Mouse (Mus musculus): Measurements from ENCODE around the gene Mad1l1. TPM values are rescaled to one million over a fixed set of nuclear protein-coding genes. Genes with fewer than 3 reads are reported as not detected.

Mad1l1 gene
- polyA plus RNA-seq, 2 experiments from 2014 or later = 28.2 to 40.3 TPM

DNA sequence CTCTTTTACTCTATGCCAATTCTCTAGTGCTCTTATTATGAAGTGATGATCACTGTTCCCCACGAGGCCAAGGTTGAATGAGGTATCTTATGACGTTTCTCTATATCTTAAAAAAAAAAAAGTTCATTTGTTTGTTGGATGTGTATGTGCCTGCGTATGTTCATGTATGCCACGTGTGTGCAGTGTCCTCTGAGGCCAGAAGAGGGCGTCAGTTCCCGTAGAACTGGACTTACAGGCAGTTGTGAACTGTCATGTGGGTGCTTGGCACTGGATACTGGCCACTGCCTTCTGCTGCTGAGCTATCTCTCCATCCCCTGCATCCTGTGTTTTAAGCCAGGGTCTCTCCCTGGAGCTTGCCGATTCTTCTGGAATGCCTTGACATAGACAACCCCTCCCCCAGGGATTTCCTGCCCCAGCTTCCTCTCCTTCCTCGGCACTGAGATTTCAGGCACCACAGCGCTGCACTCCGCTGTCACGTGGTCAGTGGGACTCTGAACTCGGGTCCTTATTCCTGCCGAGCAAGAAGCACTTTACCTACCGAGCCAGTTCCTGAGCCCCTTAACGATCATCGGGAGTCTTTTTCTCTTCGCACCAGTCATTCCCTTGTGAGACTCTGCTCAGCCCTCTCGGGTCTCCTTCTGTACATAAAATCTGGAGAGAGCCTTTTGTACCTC is 336.1 kb downstream of the Mad1l1 start:
- ATAC-seq = no peak

GRCm38 (mm10) chr5:139981976-139982375 is 339.4 kb downstream of the Mad1l1 start:
- ATAC-seq = no peak

GRCm38 (mm10) chr5:139979371-139979770 is 342.0 kb downstream of the Mad1l1 start:
- no peak for ATAC-seq

DNA sequence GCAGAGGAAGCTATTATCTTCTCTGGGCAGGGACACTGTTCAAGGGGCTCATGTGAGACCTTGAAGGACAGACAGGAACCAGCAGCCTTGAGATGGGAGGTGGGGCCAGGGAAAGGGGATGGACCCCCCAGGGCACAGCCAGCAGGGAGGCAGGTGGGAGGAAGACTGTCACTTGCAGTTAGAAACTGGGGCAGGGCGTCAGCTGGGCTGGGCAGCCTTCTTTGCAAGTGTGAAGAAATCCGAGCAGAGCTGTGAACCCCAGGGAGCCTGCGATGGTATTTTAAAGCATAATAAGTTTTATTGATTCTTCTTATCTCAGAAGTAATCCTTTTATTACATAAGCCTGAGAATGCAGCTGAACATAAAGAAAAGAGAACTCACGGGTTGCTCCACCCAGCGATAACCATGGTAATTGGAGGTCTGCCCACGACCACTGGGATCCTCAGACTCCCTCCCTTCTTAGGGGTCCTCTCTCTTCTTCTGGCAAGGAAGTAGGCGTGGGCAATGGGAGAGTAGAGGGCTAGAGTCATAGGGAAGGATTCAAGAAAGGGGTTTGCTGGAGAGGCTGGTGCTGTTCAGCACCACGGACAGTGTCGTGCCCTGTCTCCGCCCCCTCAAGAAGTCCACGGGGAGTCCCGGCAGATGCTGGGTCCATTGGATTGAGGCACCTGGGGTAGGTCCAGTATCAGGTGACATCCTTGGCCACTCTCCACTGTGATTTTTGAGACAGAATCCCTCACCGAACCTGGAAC is 342.7 kb downstream of the Mad1l1 start:
- no peak for ATAC-seq

- ATAC-seq = no peak
Observed at GRCm38 (mm10) chr5:139977476-139977875, 343.9 kb downstream of the Mad1l1 start.

- no peak for ATAC-seq
Observed at GRCm38 (mm10) chr5:139976584-139976983, 344.8 kb downstream of the Mad1l1 start.

DNA sequence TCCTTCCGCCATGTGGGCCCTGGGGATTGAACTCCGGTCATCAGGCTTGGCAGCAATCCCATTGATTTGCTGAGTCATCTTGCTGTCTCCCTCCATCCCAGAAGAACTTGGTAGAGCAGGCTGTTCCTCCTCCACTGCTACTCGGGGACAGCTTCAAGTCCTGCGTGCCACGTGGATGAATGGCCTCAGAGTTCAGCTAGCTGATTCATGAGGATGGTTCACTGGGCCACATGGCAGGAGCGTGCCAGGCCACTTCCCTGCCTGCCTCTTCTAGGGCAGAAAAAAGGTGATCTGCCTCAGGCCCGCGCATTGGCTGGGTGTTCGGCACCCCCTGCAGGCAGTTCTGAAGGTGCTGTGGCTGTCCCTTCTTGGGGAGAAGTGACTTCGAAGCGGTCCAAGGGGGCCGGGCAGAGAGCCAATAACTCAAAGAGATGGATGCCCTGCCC is 351.1 kb downstream of the Mad1l1 start:
- no peak for ATAC-seq

DNA sequence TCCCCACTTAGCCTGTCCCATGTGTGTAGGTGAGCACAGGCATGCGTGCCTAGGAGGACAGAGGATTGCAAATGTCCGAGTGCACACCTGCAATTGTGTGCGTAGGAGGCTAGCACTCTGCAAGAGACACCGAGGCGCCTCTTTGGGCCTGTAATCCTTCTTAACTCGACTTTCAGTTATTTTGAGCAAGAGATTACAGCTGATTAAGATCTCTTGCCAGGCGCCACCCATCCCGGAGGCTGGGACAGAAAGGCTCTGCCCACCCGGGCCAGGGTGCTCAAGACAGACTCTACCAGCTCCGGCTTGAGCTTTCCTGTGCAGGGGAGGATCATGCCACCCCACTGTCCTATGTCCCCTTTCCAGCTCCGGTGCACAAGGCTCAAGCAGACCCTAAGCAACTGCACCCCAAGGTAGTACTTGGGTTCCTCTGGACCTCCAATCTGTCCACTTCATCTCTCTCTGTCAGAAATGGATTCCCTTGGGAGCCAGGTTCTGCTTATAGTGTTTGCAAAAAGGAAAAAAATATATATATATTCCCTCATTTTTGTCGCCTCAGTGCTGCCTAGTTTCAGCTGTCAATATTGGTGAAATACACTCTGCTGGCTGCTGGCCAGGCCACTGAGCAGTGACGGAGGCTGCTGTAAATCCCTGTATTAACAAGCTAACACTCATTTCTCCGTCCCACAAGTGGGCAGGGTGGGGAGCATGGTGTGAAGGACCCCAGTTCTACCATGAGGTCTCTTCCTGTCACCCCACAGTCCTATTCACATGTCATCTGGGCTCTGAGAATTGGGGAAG is 352.0 kb downstream of the Mad1l1 start:
- ATAC-seq = no peak

DNA sequence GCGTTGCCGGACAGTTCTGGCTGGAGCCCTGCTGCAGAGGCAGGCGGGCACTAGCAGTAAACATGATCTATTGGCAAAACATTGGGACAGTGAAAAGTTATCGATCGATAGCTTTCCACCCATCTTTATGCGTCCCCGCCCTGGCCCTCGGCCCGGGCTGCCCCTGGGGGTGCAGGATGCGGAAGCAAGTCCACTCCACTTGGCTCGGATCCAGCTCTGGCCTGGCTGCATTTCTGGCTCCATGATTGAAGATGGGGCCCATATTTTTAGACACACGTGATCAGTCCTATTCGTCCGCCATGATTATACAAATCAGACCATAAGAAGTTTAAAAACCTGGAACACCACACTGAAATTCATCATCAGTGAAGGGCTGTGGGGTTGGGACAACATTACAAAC is 355.8 kb downstream of the Mad1l1 start:
- no peak for ATAC-seq

- ATAC-seq = no peak
Observed at GRCm38 (mm10) chr5:139964391-139964790, 357.0 kb downstream of the Mad1l1 start.

- no peak for ATAC-seq
Observed at GRCm38 (mm10) chr5:139959741-139960140, 361.6 kb downstream of the Mad1l1 start.

Other genes starting within 250 kb of the Mad1l1 start
- gene Nudt1, start 104 bp upstream of the Mad1l1 start, polyA plus RNA-seq (2017; shearing (Covaris generic)) = 10 to 100 TPM; 14.8 to 28.6 TPM
- 10 to 100 TPM; 10.6 to 14.9 TPM for gene Mrm2, start 10.3 kb upstream of the Mad1l1 start, polyA plus RNA-seq (2017; shearing (Covaris generic))
- 1 to 10 TPM in 1 of 2 experiments, under 1 TPM in 1; 0.30 to 6.1 TPM for gene Snx8, start 67.7 kb upstream of the Mad1l1 start, polyA plus RNA-seq (2017; shearing (Covaris generic))
- gene Eif3b, start 97.8 kb upstream of the Mad1l1 start, polyA plus RNA-seq (2017; shearing (Covaris generic)) = 10 to 100 TPM; 17.8 to 25.9 TPM
- not detected for gene Gm4869, start 124.1 kb upstream of the Mad1l1 start, polyA plus RNA-seq (2017; shearing (Covaris generic))
- 10 to 100 TPM; 31.8 to 44.3 TPM for gene Chst12, start 184.0 kb upstream of the Mad1l1 start, polyA plus RNA-seq (2017; shearing (Covaris generic))
- gene Grifin, start 243.5 kb upstream of the Mad1l1 start, polyA plus RNA-seq (2017; shearing (Covaris generic)) = 1 to 10 TPM; 1.5 to 3.8 TPM